Mouse (Mus musculus): Measurements from ENCODE around the gene Tmco1.
A peak's percentile ranks its signal among the peaks of the same experiment; 100 is the strongest.

The Tmco1 gene

GRCm38 (mm10) chr1:167308261-167309054 lies at the start of gene Tmco1:
TSS of gene Tmco1 (plus strand) at chr1:167308378.
- DNase-seq (ENCODE audit: low read depth, low spot score) = peak; percentile 99

- no peak for DNase-seq (ENCODE audit: low read depth, low spot score)
Measured at GRCm38 (mm10) chr1:167259702-167260101, 48.5 kb upstream of the Tmco1 start.

DNA sequence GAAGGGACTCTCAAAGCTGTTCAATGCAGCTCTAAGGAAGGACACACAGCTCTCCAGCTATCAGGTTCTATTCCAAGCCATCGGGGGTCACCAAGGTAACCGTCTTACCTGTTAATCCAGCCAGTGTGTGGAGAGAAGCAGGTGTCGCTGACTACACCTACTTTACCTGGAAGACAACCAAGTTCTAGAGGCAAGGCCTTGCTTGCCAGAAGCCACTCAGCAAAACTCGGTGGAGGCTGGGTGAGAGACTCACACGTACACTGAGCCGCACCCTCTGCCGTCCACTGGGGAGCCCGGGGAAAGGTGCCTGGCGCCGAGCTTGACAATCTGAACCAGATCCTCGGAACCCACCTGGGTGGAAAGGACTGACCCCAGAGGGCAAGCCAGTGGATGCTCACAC lies 46.4 kb upstream of the Tmco1 start:
- DNase-seq (ENCODE audit: low read depth, low spot score) = no peak

- DNase-seq (ENCODE audit: low read depth, low spot score) = no peak
Measured at GRCm38 (mm10) chr1:167262489-167263041, 45.6 kb upstream of the Tmco1 start.

GRCm38 (mm10) chr1:167265366-167265765 lies 42.8 kb upstream of the Tmco1 start:
- DNase-seq (ENCODE audit: low read depth, low spot score) = no peak

GRCm38 (mm10) chr1:167266720-167267119 lies 41.5 kb upstream of the Tmco1 start:
- DNase-seq (ENCODE audit: low read depth, low spot score) = no peak

DNA sequence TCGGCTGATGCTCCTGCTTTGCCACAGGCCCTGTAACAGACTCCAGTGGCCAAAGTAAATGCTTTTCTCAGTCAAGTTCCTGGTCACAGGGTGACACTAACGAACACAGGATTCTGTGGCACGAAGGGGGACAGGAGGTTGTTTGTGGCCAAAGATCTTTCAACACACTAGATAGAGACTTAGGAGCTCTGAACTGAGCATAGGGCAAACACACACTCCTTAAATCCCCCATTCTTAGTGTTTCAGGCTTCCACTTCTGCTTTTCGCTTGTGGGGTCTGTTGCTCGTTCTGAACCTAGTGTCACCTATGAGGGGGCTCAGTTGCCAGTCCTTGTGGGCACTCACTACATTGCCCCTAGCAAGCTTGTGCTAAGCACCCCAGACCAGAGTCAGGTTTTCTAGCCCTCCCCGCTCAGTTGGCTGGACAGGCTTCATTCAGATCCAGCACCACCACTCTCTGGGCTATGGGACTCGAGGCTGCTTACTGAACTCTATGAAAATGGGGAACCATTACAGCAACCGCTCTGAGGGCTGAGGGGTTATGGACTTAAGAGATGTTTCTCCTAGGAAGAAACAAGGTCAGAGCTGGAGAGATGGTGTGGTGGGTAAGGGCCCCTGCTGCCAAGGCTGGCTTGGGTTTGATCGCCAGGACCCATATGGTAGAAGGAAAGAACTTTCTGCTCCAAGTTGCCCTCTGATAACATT lies 39.7 kb upstream of the Tmco1 start:
- DNase-seq (ENCODE audit: low read depth, low spot score) = no peak

- DNase-seq (ENCODE audit: low read depth, low spot score) = peak; percentile 64
Measured at GRCm38 (mm10) chr1:167269350-167269811, 38.8 kb upstream of the Tmco1 start.

GRCm38 (mm10) chr1:167269856-167270270 lies 38.3 kb upstream of the Tmco1 start:
- no peak for DNase-seq (ENCODE audit: low read depth, low spot score)

DNA sequence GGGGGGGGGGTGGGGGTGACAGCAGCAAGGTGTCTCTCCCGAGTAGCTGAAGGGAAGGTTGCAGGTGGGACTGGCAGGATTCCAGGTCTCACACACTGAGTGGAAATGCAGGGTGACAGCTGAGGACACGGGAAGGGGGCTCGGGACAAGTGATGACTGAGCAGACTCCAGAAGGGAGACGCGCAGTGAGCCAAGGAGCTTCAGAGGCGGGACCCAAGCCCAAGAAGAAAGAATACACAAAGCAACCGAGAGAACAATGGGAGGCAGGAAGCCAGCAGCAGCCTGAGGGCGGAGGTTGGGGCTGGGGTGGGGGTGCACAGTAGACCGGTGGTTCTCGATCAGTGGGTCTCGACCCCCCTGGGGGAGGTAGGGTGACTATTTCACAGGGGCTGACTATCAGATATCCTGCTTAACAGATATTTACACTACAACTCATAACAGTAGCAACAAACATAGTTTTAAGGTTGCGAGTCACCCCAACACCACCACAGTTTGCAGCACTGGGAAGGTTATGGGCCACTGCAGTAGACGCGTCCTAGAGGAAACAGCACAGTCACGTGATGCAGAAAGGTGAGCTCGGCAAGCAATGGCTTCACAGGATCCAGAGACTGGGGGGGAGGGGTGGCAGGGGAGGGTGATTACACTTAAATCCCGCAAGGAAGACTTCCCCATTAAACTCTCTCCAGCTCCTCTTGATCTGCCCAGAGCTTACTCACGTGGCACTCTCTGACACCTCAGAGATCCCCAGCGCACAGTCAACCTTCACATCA lies 37.7 kb upstream of the Tmco1 start:
- DNase-seq (ENCODE audit: low read depth, low spot score) = peak; percentile 62

DNA sequence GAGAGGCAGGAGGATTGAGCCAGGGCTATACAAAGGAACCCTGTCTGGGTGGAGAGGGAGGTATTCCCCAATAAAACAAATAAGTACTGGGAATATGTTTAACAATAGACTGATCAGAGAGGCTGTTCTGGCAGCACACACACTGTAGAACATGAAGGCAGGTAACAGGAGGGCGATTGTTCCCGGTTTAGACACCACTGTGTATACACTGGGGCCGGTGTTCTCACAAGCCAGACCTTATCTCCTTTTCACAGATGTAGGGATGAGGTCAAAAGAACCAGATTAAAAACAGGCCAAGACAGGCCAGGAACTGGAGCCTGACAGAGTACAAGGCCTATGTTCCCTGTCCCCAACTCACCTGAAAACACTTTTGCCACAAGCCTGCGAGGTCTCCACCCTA lies 36.9 kb upstream of the Tmco1 start:
- DNase-seq (ENCODE audit: low read depth, low spot score) = no peak

DNA sequence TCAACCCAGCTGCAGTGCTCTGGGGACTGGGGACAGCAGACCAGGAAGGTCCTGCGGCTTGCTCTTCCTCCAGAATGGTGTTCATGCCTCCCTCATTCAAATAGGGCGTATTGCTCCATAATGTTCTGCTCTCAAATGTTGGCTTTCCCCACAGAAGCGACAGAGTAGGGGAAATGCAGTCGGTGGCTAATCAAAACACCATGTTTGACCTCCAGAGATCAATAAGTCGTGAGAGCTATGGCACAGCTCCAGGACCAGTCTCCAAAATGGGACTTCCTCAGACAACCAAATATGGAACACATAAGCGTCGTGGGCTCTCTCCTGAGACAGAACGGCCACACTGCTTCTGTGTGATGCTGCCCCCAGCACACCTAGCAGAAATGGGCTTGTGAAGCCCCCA lies 36.3 kb upstream of the Tmco1 start:
- DNase-seq (ENCODE audit: low read depth, low spot score) = no peak

- DNase-seq (ENCODE audit: low read depth, low spot score) = peak; percentile 66
Measured at GRCm38 (mm10) chr1:167273380-167274163, 34.6 kb upstream of the Tmco1 start.

- peak; percentile 52 for DNase-seq (ENCODE audit: low read depth, low spot score)
Measured at GRCm38 (mm10) chr1:167274646-167275390, 33.4 kb upstream of the Tmco1 start.

DNA sequence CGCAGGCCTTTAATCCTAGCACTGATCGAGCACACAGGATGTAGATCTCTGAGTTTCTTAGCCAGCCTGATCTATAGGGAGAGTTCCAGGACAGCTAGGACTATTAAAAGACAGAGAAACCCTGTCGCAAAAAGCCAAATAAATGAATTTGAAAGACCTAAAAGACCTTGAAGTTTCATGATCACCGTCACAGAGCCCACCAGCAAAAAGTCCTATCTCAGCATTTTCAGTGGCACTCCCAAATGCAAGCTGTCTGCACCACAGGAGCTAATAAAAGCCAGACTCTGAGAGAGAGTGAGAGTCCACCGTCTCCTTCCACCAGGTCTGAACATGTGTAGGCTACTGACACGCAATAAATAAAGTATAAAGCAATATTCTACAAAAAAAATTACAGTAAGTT lies 29.8 kb upstream of the Tmco1 start:
- DNase-seq (ENCODE audit: low read depth, low spot score) = no peak

- DNase-seq (ENCODE audit: low read depth, low spot score) = no peak
Measured at GRCm38 (mm10) chr1:167279160-167279715, 28.9 kb upstream of the Tmco1 start.

DNA sequence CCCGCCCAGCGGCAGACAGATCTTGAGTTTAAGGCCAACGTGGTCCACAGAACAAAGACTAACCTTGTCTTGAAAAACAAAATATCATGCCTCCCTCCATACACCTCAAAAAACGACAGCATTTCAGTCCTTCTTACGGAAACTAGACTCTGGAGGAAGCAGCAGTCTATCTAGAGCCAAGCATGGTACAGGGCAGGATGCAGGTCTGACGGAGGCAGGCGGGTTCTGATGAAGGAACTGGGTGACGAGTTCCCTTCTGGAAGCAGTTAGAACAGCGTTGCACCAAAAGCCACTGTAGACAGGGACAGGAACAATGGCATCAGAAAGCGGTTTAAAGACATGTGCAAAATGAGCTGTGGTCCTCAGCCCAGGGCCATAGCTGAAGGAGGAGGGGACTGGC lies 28.1 kb upstream of the Tmco1 start:
- peak; percentile 55 for DNase-seq (ENCODE audit: low read depth, low spot score)

GRCm38 (mm10) chr1:167282112-167282511 lies 26.1 kb upstream of the Tmco1 start:
- DNase-seq (ENCODE audit: low read depth, low spot score) = no peak

DNA sequence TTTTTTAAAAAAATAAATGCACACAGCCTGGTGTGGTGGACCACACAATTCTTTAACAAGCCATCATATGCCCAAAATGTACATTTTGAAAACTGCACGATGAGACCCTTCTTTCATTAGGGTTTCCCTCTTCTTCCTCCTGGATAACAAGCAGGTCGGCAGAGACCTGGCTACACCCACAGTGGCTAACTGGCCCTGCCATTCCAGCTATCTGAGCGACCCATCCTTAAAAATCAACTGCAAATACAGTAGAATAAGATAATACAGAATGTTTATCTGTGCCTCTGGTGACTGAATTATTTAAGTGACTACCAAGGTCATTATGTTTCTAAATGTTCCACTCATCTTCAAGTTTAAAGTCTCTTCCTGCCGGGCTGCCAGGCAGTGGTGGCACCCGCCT lies 25.4 kb upstream of the Tmco1 start:
- no peak for DNase-seq (ENCODE audit: low read depth, low spot score)

Data from CD4-positive, CD25-positive, alpha-beta regulatory T cell, adult 2 months (primary cell).